Mouse (Mus musculus) spleen, adult 2 months (tissue): ENCODE measurements around the gene Cd3d. TPM values are rescaled to one million over a fixed set of nuclear protein-coding genes. Genes with fewer than 3 reads are reported as not detected.

ENCODE experiments used
- DNase-seq, 2 experiments: peaks; one replicate each; pipeline versions ENCODE4 v3.0.0 to v3.0.0-alpha.2; 2012 to 2021; ENCODE audit warnings: low spot score in 2 of 2, low read depth in 1 of 2
- H3K27ac ChIP-seq: fragments of 200-500 bp; 2 replicates; pipeline ENCODE4 v1.5.1; 2012; ENCODE audit warnings: low read length, inconsistent platforms; ENCODE audit not compliant: insufficient read depth
- H3K27me3 ChIP-seq: fragments of 200-500 bp; 2 replicates; pipeline ENCODE4 v1.6.1; 2012; ENCODE audit warnings: mild to moderate bottlenecking, moderate library complexity, low read length, inconsistent platforms; ENCODE audit not compliant: control insufficient read depth, insufficient read depth
- H3K36me3 ChIP-seq: fragments of 200-500 bp; 2 replicates; pipeline ENCODE4 v1.6.1; 2012; ENCODE audit warnings: mild to moderate bottlenecking, low read length, inconsistent platforms; ENCODE audit not compliant: control insufficient read depth, insufficient read depth
- H3K4me1 ChIP-seq: fragments of 200-500 bp; 2 replicates; pipeline ENCODE4 v1.6.1; 2011; ENCODE audit warnings: inconsistent platforms; ENCODE audit not compliant: control insufficient read depth, insufficient read depth, insufficient read length
- H3K4me3 ChIP-seq: fragments of 200-500 bp; 2 replicates; pipeline ENCODE4 v1.5.1; 2011; ENCODE audit warnings: mild to moderate bottlenecking, inconsistent platforms; ENCODE audit not compliant: insufficient read depth, insufficient read length; ENCODE audit errors: extremely low read depth
- CTCF ChIP-seq: fragments of 200-500 bp; IDR thresholded peaks from 2 replicates; pipeline ENCODE4 v1.5.1; 2011; ENCODE audit warnings: mild to moderate bottlenecking, inconsistent platforms; ENCODE audit not compliant: insufficient read depth, insufficient read length, insufficient replicate concordance; ENCODE audit errors: extremely low read depth
- POLR2A ChIP-seq: fragments of 200-500 bp; IDR thresholded peaks from 2 replicates; pipeline ENCODE4 v1.6.1; 2011; ENCODE audit warnings: low read depth, low read length, inconsistent platforms
- WGBS: fragments of 180-500 bp; shearing (Covaris S2); methylation state at CpG from one replicate; pipeline ENCODE4 v1.1.7; 2018; 5-methylcytosine and 5-hydroxymethylcytosine counted together
- polyA plus RNA-seq: library from polyadenylated mRNA; depleted of rRNA; stranded (reverse); fragments of >200 nt; gene quantifications from 2 replicates; pipeline ENCODE4 v1.2.3, GENCODE M21; 2012; rRNA removed

Gene Cd3d
- 19.6 and 24.0 TPM in 2 replicates for polyA plus RNA-seq

DNA sequence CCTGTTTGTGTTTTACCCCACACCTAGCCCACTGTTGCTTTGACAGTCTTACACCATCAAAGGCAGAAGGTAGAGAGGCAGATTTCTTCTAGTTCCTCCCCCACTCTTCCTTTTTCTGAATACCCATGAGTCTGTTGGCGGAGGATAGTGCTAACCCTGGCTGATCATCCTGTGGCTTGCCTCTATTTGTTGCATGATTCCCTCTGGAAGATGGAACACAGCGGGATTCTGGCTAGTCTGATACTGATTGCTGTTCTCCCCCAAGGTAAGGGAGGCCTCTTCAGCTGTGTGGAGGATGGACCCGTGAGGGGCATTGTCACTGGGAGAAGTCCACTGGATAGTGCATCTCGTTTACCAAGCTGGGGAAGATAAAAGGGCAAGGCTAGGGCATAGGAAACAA is at the start of gene Cd3d:
TSS of gene Cd3d (plus strand) at position 111 of the 400 bp plus-strand sequence.
- H3K36me3 ChIP-seq = no peaks in the 10 kb centered on the region
- H3K27ac ChIP-seq = peak within 1 kb of the TSS; percentile 92
- no peaks in the 10 kb centered on the region for H3K27me3 ChIP-seq
- H3K4me3 ChIP-seq = peak within 1 kb of the TSS; percentile 59
- WGBS = 54% methylated on average over 4 of the region's 4 CpGs
- TF ChIP-seq POLR2A = no peak
- DNase-seq = no peak
- peaks cover 6% of the 10 kb centered on the region; the same call in 1 of the 2 replicates for H3K4me1 ChIP-seq

DNA sequence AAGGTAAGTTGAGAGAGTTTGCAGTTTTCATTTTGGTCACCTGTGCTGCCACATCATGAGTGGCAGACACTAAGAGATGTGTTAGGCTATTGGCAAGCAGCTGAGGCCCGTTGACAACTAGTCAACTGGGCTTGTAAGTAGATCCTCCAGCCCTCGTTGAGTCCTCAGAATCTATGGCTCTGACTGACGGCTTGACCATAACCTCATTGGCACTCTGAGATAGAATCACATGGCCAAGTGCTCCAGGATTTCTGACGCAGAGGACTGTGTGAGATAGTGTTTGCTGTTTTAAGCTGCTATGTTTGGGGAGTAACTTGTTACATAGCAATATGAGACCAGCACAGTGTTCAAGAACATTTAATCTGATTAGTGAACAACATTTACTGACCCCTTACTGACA is 39.8 kb upstream of the Cd3d start:
- TF ChIP-seq POLR2A = no peak
- no peak for TF ChIP-seq CTCF
- H3K27me3 ChIP-seq = no peaks in the 10 kb centered on the region
- H3K36me3 ChIP-seq = peaks cover 38% of the 10 kb centered on the region
- H3K27ac ChIP-seq = no peak overlapping the region
- H3K4me1 ChIP-seq = no peaks in the 10 kb centered on the region
- WGBS = 91% methylated on average over 4 of the region's 4 CpGs
- H3K4me3 ChIP-seq = no peak overlapping the region
- no peak for DNase-seq

DNA sequence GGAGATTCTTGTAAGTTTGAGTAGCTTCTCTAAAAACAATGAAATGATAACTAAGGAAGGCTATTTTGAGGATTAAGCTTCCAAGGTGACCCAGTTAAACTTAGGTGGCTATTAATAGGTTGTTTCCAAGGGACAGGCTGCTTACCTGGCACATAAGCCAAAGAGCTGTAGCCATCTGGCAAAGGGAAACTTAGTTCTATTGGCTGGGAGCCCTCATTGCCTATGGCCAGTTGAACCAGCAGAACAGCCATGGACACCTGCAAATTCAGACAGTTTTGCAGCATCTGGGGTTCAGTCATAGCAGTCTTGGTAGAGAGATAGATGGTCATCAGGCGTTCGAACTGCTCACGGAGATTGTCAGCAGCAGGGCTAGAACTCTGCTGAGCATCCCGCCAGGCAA is 39.2 kb upstream of the Cd3d start:
- H3K27me3 ChIP-seq = no peaks in the 10 kb centered on the region
- WGBS = 96% methylated on average over 4 of the region's 4 CpGs
- TF ChIP-seq CTCF (no peak), POLR2A (no peak)
- peaks cover 37% of the 10 kb centered on the region for H3K36me3 ChIP-seq
- no peak overlapping the region for H3K27ac ChIP-seq
- H3K4me3 ChIP-seq = no peak overlapping the region
- DNase-seq = no peak
- no peaks in the 10 kb centered on the region for H3K4me1 ChIP-seq

DNA sequence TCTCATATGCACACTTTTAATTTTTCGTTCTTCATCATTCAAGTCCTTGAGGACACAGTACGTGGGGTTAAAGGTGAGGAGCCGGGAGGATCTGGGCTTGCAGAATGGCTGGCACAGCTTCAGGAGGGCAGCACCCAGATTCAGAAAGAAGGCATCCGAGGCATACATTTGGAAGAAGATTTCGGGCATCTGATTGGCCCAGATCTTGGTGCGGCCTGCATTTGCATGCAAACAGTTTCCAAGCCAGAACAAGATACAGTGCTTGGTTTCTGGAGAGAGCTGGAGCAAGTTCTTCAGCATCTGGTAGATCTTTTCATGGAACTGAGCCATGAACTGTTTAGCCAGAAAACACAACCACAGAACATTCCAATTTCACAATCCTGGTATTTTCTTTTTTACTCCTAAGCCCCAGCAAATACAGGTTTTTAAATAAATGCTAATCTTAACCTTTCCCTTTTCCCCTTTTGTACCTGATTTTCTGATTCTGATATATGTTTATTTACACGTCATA is 35.3 kb upstream of the Cd3d start:
- TF ChIP-seq CTCF (no peak), POLR2A (no peak)
- Histone ChIP-seq H3K4me3 (no peak overlapping the region), H3K27ac (no peak overlapping the region), H3K27me3 (no peaks in the 10 kb centered on the region), H3K36me3 (peaks cover 51% of the 10 kb centered on the region), H3K4me1 (no peaks in the 10 kb centered on the region)
- WGBS = 94% methylated on average over 7 of the region's 7 CpGs
- DNase-seq = no peak

DNA sequence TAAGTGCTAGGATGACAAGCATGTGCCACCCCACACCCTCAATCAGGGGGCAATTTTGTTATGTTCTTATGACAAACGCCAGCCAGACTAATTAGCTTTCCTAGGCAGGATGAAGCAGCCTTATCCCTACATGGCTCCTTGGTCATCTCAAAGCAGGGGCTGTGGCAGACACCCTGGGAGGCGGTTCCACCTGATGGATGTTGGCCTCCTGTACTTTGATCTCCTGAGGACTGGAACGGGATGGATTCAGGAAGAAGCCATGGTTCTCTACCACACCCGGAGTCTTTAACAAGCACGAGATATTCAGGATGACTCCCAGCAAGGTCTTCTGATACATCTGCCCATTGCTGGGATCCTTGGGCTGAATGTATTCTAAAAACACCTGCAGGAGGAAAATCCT is 33.8 kb upstream of the Cd3d start:
- Histone ChIP-seq H3K27me3 (no peaks in the 10 kb centered on the region), H3K36me3 (peaks cover 56% of the 10 kb centered on the region), H3K4me1 (no peaks in the 10 kb centered on the region), H3K27ac (no peak overlapping the region), H3K4me3 (no peak overlapping the region)
- DNase-seq = no peak
- TF ChIP-seq CTCF (no peak), POLR2A (no peak)
- 98% methylated on average over 5 of the region's 5 CpGs for WGBS

DNA sequence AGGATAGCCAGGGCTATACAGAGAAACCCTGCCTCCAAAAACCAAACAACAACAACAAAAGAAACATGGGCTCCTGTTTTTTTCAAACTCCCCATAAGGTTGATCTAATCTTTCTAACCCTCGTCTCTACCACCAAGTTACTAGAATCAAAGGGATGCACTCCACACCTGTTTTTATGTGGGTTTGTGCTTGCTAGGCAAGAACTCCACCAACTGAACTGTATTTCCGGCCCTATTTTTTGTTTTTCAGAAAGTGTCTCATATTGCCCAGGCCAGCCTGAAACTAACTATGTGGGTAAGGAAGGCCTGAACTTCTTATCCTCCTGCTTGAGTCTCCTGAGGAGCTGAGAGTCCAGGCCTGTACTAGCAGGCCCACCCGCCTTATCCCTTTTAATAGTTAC is 27.2 kb upstream of the Cd3d start:
- H3K27ac ChIP-seq = peak overlapping the region; percentile 66
- no peaks in the 10 kb centered on the region for H3K27me3 ChIP-seq
- DNase-seq = peak in 1 of 2 experiments; percentile 36
- TF ChIP-seq POLR2A (no peak), CTCF (no peak)
- peaks cover 51% of the 10 kb centered on the region for H3K36me3 ChIP-seq
- 72% methylated on average over 3 of the region's 3 CpGs for WGBS
- H3K4me3 ChIP-seq = no peak overlapping the region
- H3K4me1 ChIP-seq = no peaks in the 10 kb centered on the region

DNA sequence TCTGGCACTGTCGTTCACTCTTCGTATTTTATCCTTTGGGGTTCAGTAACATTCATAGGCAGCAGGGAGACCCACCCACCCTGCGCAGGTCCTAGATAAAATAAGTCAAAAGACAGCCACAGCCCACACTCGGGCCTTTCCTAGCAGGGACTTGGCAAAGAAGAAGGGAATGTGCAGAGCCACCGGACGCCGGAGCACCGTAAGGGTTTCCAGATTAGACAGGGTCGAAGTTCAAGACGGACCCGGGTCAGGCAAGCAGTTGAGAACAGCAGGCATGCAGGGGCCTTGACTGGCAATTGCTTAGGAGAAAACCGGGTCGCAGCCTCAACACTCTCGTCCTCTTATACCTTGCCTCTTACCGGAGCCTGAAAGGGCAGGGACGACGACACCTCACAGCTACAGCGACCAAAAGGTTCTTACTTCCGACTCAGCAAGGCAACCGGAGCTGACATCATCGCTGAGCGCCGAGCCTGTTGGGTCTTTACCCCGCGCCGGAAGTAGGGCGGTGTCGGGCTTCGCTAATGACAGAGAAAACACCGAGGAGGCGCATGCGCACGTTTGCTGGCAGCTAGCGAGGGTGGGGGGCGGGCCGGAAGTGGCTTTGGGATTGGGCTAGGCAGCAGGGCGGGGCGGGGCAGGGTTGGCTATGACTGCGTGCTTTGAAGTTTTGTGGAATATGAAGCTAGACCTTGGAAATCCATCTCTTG is 16.3 kb upstream of the Cd3d start, which contains the start of gene Ube4a:
TSS of gene Ube4a (minus strand) at position 475 of the 707 bp plus-strand sequence.
- peaks cover 2% of the 10 kb centered on the region; the same call in 1 of the 2 replicates for H3K36me3 ChIP-seq
- no peaks in the 10 kb centered on the region for H3K27me3 ChIP-seq
- H3K4me1 ChIP-seq = no peaks in the 10 kb centered on the region
- WGBS = under 1% methylated on average over 39 of the region's 39 CpGs
- peak; percentile 98 to 100 for DNase-seq
- peak; percentile 75 for TF ChIP-seq POLR2A
- no peak for TF ChIP-seq CTCF
- peak within 1 kb of the TSS; percentile 83 for H3K4me3 ChIP-seq
- peak within 1 kb of the TSS; percentile 67 for H3K27ac ChIP-seq
